Mouse (Mus musculus) neutrophil, adult 83 days (primary cell): ENCODE data around the gene Olfr159. TPM values are rescaled to one million over a fixed set of nuclear protein-coding genes. Genes with fewer than 3 reads are reported as not detected.

ENCODE experiments used
- total RNA-seq, 2 experiments: library from RNA; stranded (reverse); gene quantifications; one replicate each; pipeline ENCODE4 v1.2.4; 2023

Olfr159 gene
- total RNA-seq, result not detected

GRCm38 (mm10) chr4:43770909-43771308, at the start of gene Olfr159:
TSS of gene Olfr159 (minus strand) at chr4:43771009.

GRCm38 (mm10) chr4:43729794-43730550, 40.8 kb downstream of the Olfr159 start, which contains the start of gene Spaar:
TSS of gene Spaar (plus strand) at chr4:43730034.

DNA sequence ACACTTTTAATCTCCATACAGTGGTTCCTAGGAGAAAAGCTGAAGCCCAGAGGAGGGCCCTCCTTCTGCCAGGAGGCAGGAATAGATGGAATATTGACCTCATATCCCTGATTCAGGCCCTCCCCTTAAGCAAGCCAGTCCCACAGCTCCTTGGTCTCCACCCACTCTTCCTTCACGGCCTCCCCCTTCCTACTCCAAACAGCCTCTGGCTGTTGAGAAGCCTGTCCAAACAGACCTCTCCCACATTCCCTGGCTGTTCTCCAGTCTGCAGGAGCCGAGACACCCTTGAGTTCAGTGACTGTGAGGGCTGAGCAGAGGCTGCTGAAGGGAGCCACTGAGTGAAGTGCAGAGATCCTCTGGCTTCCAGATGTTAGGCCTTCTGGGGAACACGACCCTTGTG, 43.8 kb downstream of the Olfr159 start, which contains the start of gene Hrct1:
Gene Hrct1 (plus strand): TSS at position 194 of the 400 bp plus-strand sequence.

Other genes with a start within 250 kb of the Olfr159 start
- 1 to 10 TPM; 1.8 TPM for gene Tpm2, start 247.2 kb downstream of the Olfr159 start, total RNA-seq
- gene Creb3, start 208.7 kb downstream of the Olfr159 start, total RNA-seq, result 10 to 100 TPM; 49.0 to 54.9 TPM
- 100 to 1,000 TPM; 552 to 557 TPM for gene Tln1, start 208.3 kb downstream of the Olfr159 start, total RNA-seq
- gene Rgp1, start 192.3 kb downstream of the Olfr159 start, total RNA-seq, result 10 to 100 TPM; 50.0 to 56.1 TPM
- 10 to 100 TPM; 30.8 to 30.9 TPM for gene Gba2, start 192.1 kb downstream of the Olfr159 start, total RNA-seq
- gene Msmp, start 186.5 kb downstream of the Olfr159 start, total RNA-seq, result not detected
- gene Npr2, start 139.1 kb downstream of the Olfr159 start, total RNA-seq, result under 1 TPM; 0.26 to 0.42 TPM
- not detected for gene Spag8, start 117.4 kb downstream of the Olfr159 start, total RNA-seq
- gene Hint2, start 114.5 kb downstream of the Olfr159 start, total RNA-seq, result 10 to 100 TPM; 12.7 to 17.6 TPM
- under 1 TPM; 0.31 to 0.57 TPM for gene Tmem8b, start 102.0 kb downstream of the Olfr159 start, total RNA-seq
- under 1 TPM in 1 of 2 experiments, not detected in 1; 0.09 TPM for gene Fam221b, start 101.9 kb downstream of the Olfr159 start, total RNA-seq
- not detected for gene Olfr70, start 70.2 kb downstream of the Olfr159 start, total RNA-seq
- not detected for gene Olfr71, start 60.8 kb downstream of the Olfr159 start, total RNA-seq
- gene Hrct1, start 43.8 kb downstream of the Olfr159 start, total RNA-seq, result not detected
- gene Spaar, start 41.0 kb downstream of the Olfr159 start, total RNA-seq, result not detected
- gene Olfr156, start 52.9 kb upstream of the Olfr159 start, total RNA-seq, result not detected
- not detected for gene Olfr157, start 69.2 kb upstream of the Olfr159 start, total RNA-seq
- gene Olfr155, start 80.6 kb upstream of the Olfr159 start, total RNA-seq, result not detected
- gene Reck, start 104.5 kb upstream of the Olfr159 start, total RNA-seq, result 10 to 100 TPM; 14.1 to 14.5 TPM
- gene Glipr2, start 186.4 kb upstream of the Olfr159 start, total RNA-seq, result 100 to 1,000 TPM; 141 to 147 TPM
- gene Ccin, start 212.5 kb upstream of the Olfr159 start, total RNA-seq, result 1 to 10 TPM; 1.3 to 1.5 TPM
- gene Clta, start 233.4 kb upstream of the Olfr159 start, total RNA-seq, result 100 to 1,000 TPM; 180 to 182 TPM